Mouse (Mus musculus) brain, embryonic 14.5 days (tissue): ENCODE measurements around the gene Gzf1.

Experiments
- CTCF ChIP-seq: fragments of 200-500 bp; IDR thresholded peaks from 2 replicates; pipeline ENCODE4 v1.5.1; 2012; ENCODE audit warnings: inconsistent platforms, mild to moderate bottlenecking, moderate library complexity, borderline replicate concordance; ENCODE audit not compliant: insufficient read depth, insufficient read length; ENCODE audit errors: extremely low read depth
- POLR2A ChIP-seq: fragments of 200-500 bp; IDR thresholded peaks from 2 replicates; pipeline ENCODE4 v1.6.1; 2012; ENCODE audit warnings: mild to moderate bottlenecking, inconsistent platforms, borderline replicate concordance; ENCODE audit not compliant: poor library complexity, insufficient read depth, insufficient read length, severe bottlenecking; ENCODE audit errors: extremely low read depth

DNA sequence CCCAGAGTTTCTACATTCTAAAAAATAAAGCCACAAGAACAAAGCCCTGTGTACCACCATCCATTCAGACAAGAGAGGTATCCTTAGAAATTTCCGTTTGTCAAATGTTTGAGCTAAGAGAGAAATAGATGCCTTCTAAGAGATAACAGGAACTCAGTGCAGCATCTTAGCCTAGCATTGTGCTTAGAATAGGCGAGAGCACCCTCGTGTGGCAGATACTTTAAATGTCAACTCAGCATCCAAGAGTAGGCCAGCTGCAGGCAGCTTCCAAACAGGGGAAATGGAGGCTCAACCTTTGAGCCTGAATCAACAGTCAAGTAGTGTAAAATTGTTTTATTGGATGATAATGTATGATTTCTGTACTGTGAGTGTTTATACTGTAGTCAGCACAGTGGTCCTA, 25.9 kb upstream of the Gzf1 start:
- TF ChIP-seq CTCF (peak; percentile 77; the same call in 1 of the 2 replicates), POLR2A (no peak)
